ENCODE assay signal across 10 mouse cellular contexts in the genomic region with DNA sequence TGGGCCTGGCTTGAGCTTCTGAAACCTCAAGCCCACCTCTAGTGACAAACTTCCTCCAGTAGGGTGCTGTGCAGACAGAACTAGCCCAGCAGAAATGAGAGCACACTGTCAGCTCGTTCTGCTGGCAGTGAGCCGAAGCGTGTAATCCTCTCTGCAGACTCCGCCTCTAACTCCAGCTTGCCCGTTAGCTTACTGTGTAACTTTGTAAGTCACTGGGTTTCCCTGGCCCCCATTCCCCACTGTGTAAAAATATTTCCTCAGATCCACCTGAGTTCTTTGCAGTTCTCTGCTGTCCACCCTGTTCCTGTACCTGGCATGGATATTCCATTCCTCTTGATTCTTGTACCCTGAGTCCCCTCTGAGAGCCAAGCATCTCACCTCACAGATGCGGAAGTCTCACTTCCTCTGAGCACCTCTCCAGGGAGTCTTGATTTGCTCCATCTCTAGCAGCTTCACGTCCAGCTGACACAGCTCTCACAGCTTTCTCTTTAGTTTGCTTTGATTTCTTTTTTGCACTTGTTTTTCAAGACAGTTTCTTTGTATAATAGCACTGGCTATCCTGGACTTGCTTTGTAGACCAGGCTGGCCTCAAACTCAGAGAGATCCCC. TPM values are rescaled to one million over a fixed set of nuclear protein-coding genes. Genes with fewer than 3 reads are reported as not detected.
DNase-seq lines count a peak whose midpoint lies in the region; ATAC-seq and TF ChIP-seq lines count a peak whose summit lies in the region.
"Had no signal": no experiment of that assay in that cellular context is flagged by ENCODE, and none has a peak within 500 bp of the region (broad histone marks: within the 10 kb centered on the region; RNA-seq: fewer than 3 reads in every experiment).

No protein-coding gene starts in this region.

- no peak for TF ChIP-seq CTCF in lung, adult 2 months (IDR thresholded peaks at IDR 0.05; ENCODE audit: insufficient read depth, low read length)

- no peak overlapping the region for H3K4me2 ChIP-seq in heart, embryonic 12.5 days
- no peak overlapping the region for H3K4me2 ChIP-seq in heart, embryonic 13.5 days

- 0 out of 2 replicates have a peak overlapping the region, but pooled peaks have one; percentile 25 for H3K27ac ChIP-seq in heart, embryonic 12.5 days (ENCODE audit: poor library complexity, severe bottlenecking)
- peak overlapping the region; percentile 58 for H3K27ac ChIP-seq in heart, embryonic 13.5 days (replicated peaks)
- H3K27ac ChIP-seq in forebrain, embryonic 10.5 days = no peak overlapping the region

- no peak overlapping the region for H3K4me3 ChIP-seq in heart, embryonic 12.5 days
- no peak overlapping the region for H3K4me3 ChIP-seq in heart, embryonic 13.5 days
- no peak overlapping the region for H3K4me3 ChIP-seq in lung, adult 2 months (replicated peaks; ENCODE audit: extremely low read depth, low read depth, low read length)
- H3K4me3 ChIP-seq in forebrain, embryonic 10.5 days = no peak overlapping the region
- H3K4me3 ChIP-seq: erythroblast, embryonic 14.5 days had no signal

- 70% methylated on average over 7 of the region's 7 CpGs for WGBS in heart, embryonic 12.5 days
- WGBS in heart, embryonic 13.5 days = 59% methylated on average over 7 of the region's 7 CpGs
- WGBS in lung, adult 2 months = 52% methylated on average over 7 of the region's 7 CpGs
- 76% methylated on average over 7 of the region's 7 CpGs for WGBS in forebrain, embryonic 10.5 days

- no peaks in the 10 kb centered on the region for H3K9me3 ChIP-seq in heart, embryonic 12.5 days (replicated peaks)
- no peaks in the 10 kb centered on the region for H3K9me3 ChIP-seq in heart, embryonic 13.5 days
- no peaks in the 10 kb centered on the region for H3K9me3 ChIP-seq in forebrain, embryonic 10.5 days

- no peak overlapping the region for H3K9ac ChIP-seq in heart, embryonic 12.5 days
- no peak overlapping the region for H3K9ac ChIP-seq in heart, embryonic 13.5 days

- intact Hi-C loops in heart, postnatal 25 days (cut with DNase I) = no loop called here

- peaks cover 20% of the 10 kb centered on the region; the same call in 1 of the 2 replicates for H3K4me1 ChIP-seq in heart, embryonic 12.5 days (replicated peaks)
- peaks cover 30% of the 10 kb centered on the region for H3K4me1 ChIP-seq in heart, embryonic 13.5 days
- peaks cover 5% of the 10 kb centered on the region for H3K4me1 ChIP-seq in lung, adult 2 months (ENCODE audit: control insufficient read depth, insufficient read depth, low read length)
- no peaks in the 10 kb centered on the region for H3K4me1 ChIP-seq in forebrain, embryonic 10.5 days

- H3K27me3 ChIP-seq in heart, embryonic 12.5 days (replicated peaks) = no peaks in the 10 kb centered on the region
- H3K27me3 ChIP-seq in heart, embryonic 13.5 days (replicated peaks) = no peaks in the 10 kb centered on the region
- H3K27me3 ChIP-seq in splenic B cell, adult 2 months (ENCODE audit: control insufficient read depth, insufficient read depth, low read length, poor library complexity, severe bottlenecking) = no peaks in the 10 kb centered on the region
- no peaks in the 10 kb centered on the region for H3K27me3 ChIP-seq in forebrain, embryonic 10.5 days (ENCODE audit: poor library complexity, severe bottlenecking)
- H3K27me3 ChIP-seq: Patski had no signal

- TF ChIP-seq POLR2A in lung, adult 2 months (IDR thresholded peaks at IDR 0.05; ENCODE audit: borderline replicate concordance, extremely low read depth, low read depth, low read length) = no peak

- H3K36me3 ChIP-seq in heart, embryonic 12.5 days = peaks cover 46% of the 10 kb centered on the region
- H3K36me3 ChIP-seq in heart, embryonic 13.5 days = peaks cover 75% of the 10 kb centered on the region
- H3K36me3 ChIP-seq in splenic B cell, adult 2 months (ENCODE audit: control insufficient read depth, insufficient read depth, low read length, poor library complexity, severe bottlenecking) = peaks cover 32% of the 10 kb centered on the region
- H3K36me3 ChIP-seq in forebrain, embryonic 10.5 days (replicated peaks) = peaks cover 84% of the 10 kb centered on the region

- DNase-seq in heart, postnatal 25 days (ENCODE audit: low spot score) = no peak
- DNase-seq in Muller cell, postnatal 12 days (ENCODE audit: inconsistent ontology term) = peak; percentile 30
- peak; percentile 26 for DNase-seq in lung, adult 2 months
- DNase-seq in splenic B cell, adult 2 months (ENCODE audit: low read depth, low spot score) = peak; percentile 78
- no peak for DNase-seq in thymus, postnatal 14 days
- no peak for DNase-seq in forebrain, embryonic 10.5 days (ENCODE audit: extremely low spot score, low spot score)

- ATAC-seq in heart, embryonic 12.5 days (ENCODE audit: insufficient number of reproducible peaks, low FRiP score) = peak; percentile 33; the same call in 1 of the 2 replicates
- ATAC-seq in heart, embryonic 13.5 days (ENCODE audit: extremely low read depth, insufficient number of reproducible peaks, low FRiP score, low TSS enrichment) = no peak
- ATAC-seq: Patski had no signal

RNA-seq across cellular contexts. Expression of a gene that starts 51.0 kb away (rescaled TPM):
- polyA plus RNA-seq in heart, embryonic 12.5 days (2016; fragmentation: Nextera tagmentation; extraction: Ambion mirVana) = 0.64 and 1.0 TPM in 2 replicates
- total RNA-seq in heart, postnatal 25 days (2021) = under 1 TPM; 0.56 to 0.62 TPM
- polyA plus RNA-seq in heart, embryonic 13.5 days (2015; fragmentation: Nextera tagmentation; extraction: Ambion mirVana) = 0.41 and 1.3 TPM in 2 replicates
- 2.0 and 5.3 TPM in 2 replicates for polyA plus RNA-seq in lung, adult 2 months (2012; rRNA removed)
- 1.1 and 1.7 TPM in 2 replicates for polyA plus RNA-seq in forebrain, embryonic 10.5 days (2016; fragmentation: Nextera tagmentation; extraction: Ambion mirVana)
- polyA plus RNA-seq: erythroblast, embryonic 14.5 days had no signal

Comparison
In these comparisons a context has a peak if more than half of its experiments do, and no peak if none do; other contexts are left out.
1. DNase-seq: peak in Muller cell, postnatal 12 days (single experiment), lung, adult 2 months (single experiment) and splenic B cell, adult 2 months (single experiment); none in heart, postnatal 25 days (single experiment), thymus, postnatal 14 days (single experiment) and forebrain, embryonic 10.5 days (single experiment).